Mouse (Mus musculus) liver, embryonic 11.5 days (tissue): ENCODE measurements at regions not wholly inside any gene's neighbourhood (a gene's known extent, or its start where the extent isn't known, plus 50 kb on each side); places are given as distances from the start of the nearest gene placed in this dataset.

Experiments used
- ATAC-seq: fragments of 200-750 bp; cut with Nextera tagmentation; replicated peaks from 2 replicates; pipeline ENCODE4 v1.8.0; 2017; ENCODE audit warnings: moderate number of reproducible peaks, mild to moderate bottlenecking, moderate TSS enrichment, moderate library complexity; ENCODE audit not compliant: low FRiP score
- DNase-seq: peaks from one replicate; pipeline ENCODE4 v3.0.0-alpha.2; 2017; ENCODE audit warnings: low spot score
- H3K27ac ChIP-seq: fragments of 300-500 bp; sonication (generic); 2 replicates; pipeline ENCODE4 v1.5.1; 2014; ENCODE audit warnings: mild to moderate bottlenecking, low read depth, low read length, control low read depth
- H3K27me3 ChIP-seq: fragments of 300-500 bp; sonication (generic); replicated peaks from 2 replicates; pipeline ENCODE4 v1.6.1; 2014; ENCODE audit warnings: low read length, mixed read lengths; ENCODE audit not compliant: control insufficient read depth, insufficient read depth
- H3K36me3 ChIP-seq: fragments of 300-500 bp; sonication (generic); 2 replicates; pipeline ENCODE4 v1.6.1; 2014; ENCODE audit warnings: mild to moderate bottlenecking, low read length, moderate library complexity, mixed read lengths; ENCODE audit not compliant: control insufficient read depth, insufficient read depth
- H3K4me1 ChIP-seq: fragments of 300-500 bp; sonication (generic); replicated peaks from 2 replicates; pipeline ENCODE4 v1.6.1; 2014; ENCODE audit warnings: low read length, mixed read lengths; ENCODE audit not compliant: control insufficient read depth, insufficient read depth
- H3K4me2 ChIP-seq: fragments of 300-500 bp; sonication (generic); 2 replicates; pipeline ENCODE4 v1.6.1; 2014; ENCODE audit warnings: mild to moderate bottlenecking, control low read depth, moderate library complexity
- H3K4me3 ChIP-seq: fragments of 300-500 bp; sonication (generic); 2 replicates; pipeline ENCODE4 v1.5.1; 2014; ENCODE audit warnings: low read depth, low read length, control low read depth
- H3K9ac ChIP-seq: fragments of 300-500 bp; sonication (generic); 2 replicates; pipeline ENCODE4 v1.6.1; 2014; ENCODE audit warnings: low read depth, low read length, control low read depth
- H3K9me3 ChIP-seq: fragments of 300-500 bp; sonication (generic); 2 replicates; pipeline ENCODE4 v1.6.1; 2016; ENCODE audit warnings: low read length, inconsistent platforms, mixed read lengths; ENCODE audit not compliant: control insufficient read depth
- WGBS: fragments of 180-500 bp; shearing (Covaris S2); extraction: QIAGEN DNeasy Blood & Tissue Kit; methylation state at CpG from one replicate; pipeline ENCODE4 v1.1.7; 2014; 5-methylcytosine and 5-hydroxymethylcytosine counted together

GRCm38 (mm10) chr9:85391283-85391682 is 64.1 kb upstream of the Tent5a start:
- no peak overlapping the region for H3K4me2 ChIP-seq
- no peaks in the 10 kb centered on the region for H3K9me3 ChIP-seq
- no peak overlapping the region for H3K4me3 ChIP-seq
- DNase-seq (no peak), ATAC-seq (no peak)
- H3K27me3 ChIP-seq: no peaks in the 10 kb centered on the region
- H3K4me1 ChIP-seq: no peaks in the 10 kb centered on the region
- no peak overlapping the region for H3K27ac ChIP-seq
- H3K9ac ChIP-seq: no peak overlapping the region
- H3K36me3 ChIP-seq: no peaks in the 10 kb centered on the region
- WGBS: 80% methylated on average over 2 of the region's 2 CpGs

- ATAC-seq: no peak
- H3K4me2 ChIP-seq: no peak overlapping the region
- no peak for DNase-seq
- H3K4me1 ChIP-seq: no peaks in the 10 kb centered on the region
- no peak overlapping the region for H3K9ac ChIP-seq
- H3K9me3 ChIP-seq: no peaks in the 10 kb centered on the region
- no peak overlapping the region for H3K4me3 ChIP-seq
- no peaks in the 10 kb centered on the region for H3K27me3 ChIP-seq
- 78% methylated on average over 7 of the region's 7 CpGs for WGBS
- H3K27ac ChIP-seq: no peak overlapping the region
- H3K36me3 ChIP-seq: no peaks in the 10 kb centered on the region
Observed at GRCm38 (mm10) chr9:85388775-85389393, 61.7 kb upstream of the Tent5a start.

DNA sequence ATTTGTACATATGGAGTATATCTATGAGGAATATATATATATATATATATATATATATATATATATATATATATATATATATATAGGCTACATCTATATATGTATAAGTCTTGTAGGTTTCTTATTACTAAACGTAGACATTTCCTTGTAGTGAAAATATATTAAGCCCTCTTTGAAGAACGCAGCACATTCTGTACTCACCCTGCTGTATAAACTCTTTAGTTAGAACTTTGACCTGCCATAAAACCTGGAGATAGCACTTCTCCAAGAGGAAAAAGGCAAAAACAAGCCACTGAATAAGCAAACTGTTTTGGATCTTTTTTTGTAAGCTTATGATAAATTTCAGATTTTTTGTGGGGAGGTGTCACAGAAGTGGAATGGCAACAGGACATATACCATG is 55.3 kb upstream of the Tent5a start:
- 84% methylated on average over 2 of the region's 2 CpGs for WGBS
- H3K9me3 ChIP-seq: no peaks in the 10 kb centered on the region
- DNase-seq (no peak), ATAC-seq (no peak)
- no peaks in the 10 kb centered on the region for H3K36me3 ChIP-seq
- H3K27me3 ChIP-seq: no peaks in the 10 kb centered on the region
- no peak overlapping the region for H3K4me3 ChIP-seq
- H3K4me1 ChIP-seq: no peaks in the 10 kb centered on the region
- no peak overlapping the region for H3K27ac ChIP-seq
- no peak overlapping the region for H3K4me2 ChIP-seq
- H3K9ac ChIP-seq: no peak overlapping the region

GRCm38 (mm10) chr9:85380756-85381155 is 53.6 kb upstream of the Tent5a start:
- H3K36me3 ChIP-seq: no peaks in the 10 kb centered on the region
- no peaks in the 10 kb centered on the region for H3K9me3 ChIP-seq
- DNase-seq (no peak), ATAC-seq (no peak)
- H3K4me2 ChIP-seq: no peak overlapping the region
- no peak overlapping the region for H3K27ac ChIP-seq
- no peaks in the 10 kb centered on the region for H3K4me1 ChIP-seq
- H3K4me3 ChIP-seq: no peak overlapping the region
- H3K27me3 ChIP-seq: no peaks in the 10 kb centered on the region
- no peak overlapping the region for H3K9ac ChIP-seq
- WGBS: 72% methylated on average over 5 of the region's 5 CpGs

DNA sequence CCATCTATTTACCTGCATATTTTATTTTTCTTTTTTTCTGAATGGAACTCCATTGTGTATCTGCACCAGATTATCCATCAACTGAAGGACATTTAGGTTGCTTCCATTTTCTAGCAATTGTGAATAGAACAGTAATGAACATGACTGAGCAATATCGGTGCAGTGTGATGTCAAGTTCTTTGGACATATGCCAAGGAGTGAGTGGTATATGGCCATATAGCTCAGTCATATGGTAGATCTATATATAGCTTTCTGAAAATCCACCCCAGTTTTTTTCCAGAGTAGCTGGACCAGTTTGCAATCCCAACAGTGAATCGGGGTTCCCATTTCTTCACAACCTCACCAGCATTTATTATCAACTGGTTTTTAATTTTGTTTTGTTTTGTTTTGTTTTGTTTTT is 52.0 kb upstream of the Tent5a start:
- ATAC-seq (no peak), DNase-seq (no peak)
- Histone ChIP-seq H3K36me3 (no peaks in the 10 kb centered on the region), H3K4me1 (no peaks in the 10 kb centered on the region), H3K9ac (no peak overlapping the region), H3K4me3 (no peak overlapping the region), H3K4me2 (no peak overlapping the region), H3K27ac (no peak overlapping the region), H3K9me3 (no peaks in the 10 kb centered on the region), H3K27me3 (no peaks in the 10 kb centered on the region)
- WGBS: 90% methylated on average over 2 of the region's 2 CpGs
